Mouse (Mus musculus): ENCODE results near the gene B3gnt9. TPM values are rescaled to one million over a fixed set of nuclear protein-coding genes. Genes with fewer than 3 reads are reported as not detected.

Gene B3gnt9
- 4.0 TPM for polyA plus RNA-seq (2015; fragmentation: Illumina TruSeq; extraction: RNeasy Lipid Tissue Mini Kit (QIAGEN cat#74804); ENCODE audit: low read depth, low replicate concordance)

GRCm38 (mm10) chr8:105254966-105255350 lies at the start of gene B3gnt9:
B3gnt9 (minus strand) TSS chr8:105255153.

GRCm38 (mm10) chr8:105297511-105298192 lies 42.7 kb upstream of the B3gnt9 start, which contains the start of gene E2f4:
E2f4 (plus strand) TSS chr8:105297663.

GRCm38 (mm10) chr8:105295895-105296573 lies 41.1 kb upstream of the B3gnt9 start, which contains the start of gene Exoc3l:
Exoc3l (minus strand) TSS chr8:105296101.

GRCm38 (mm10) chr8:105289805-105290460 lies 35.0 kb upstream of the B3gnt9 start, which contains the start of gene 4931428F04Rik:
4931428F04Rik (minus strand) TSS chr8:105289864.

GRCm38 (mm10) chr8:105275840-105276239 lies 20.9 kb upstream of the B3gnt9 start, which contains the start of gene Nol3:
Nol3 (plus strand) TSS chr8:105276140.

GRCm38 (mm10) chr8:105269461-105269947 lies 14.6 kb upstream of the B3gnt9 start, which contains the start of gene Hsf4:
Hsf4 (plus strand) TSS chr8:105269801.

GRCm38 (mm10) chr8:105264024-105264982 lies 9.3 kb upstream of the B3gnt9 start, which contains the start of the genes Tradd and Fbxl8:
Tradd (minus strand) TSS chr8:105264609.
Fbxl8 (plus strand) TSS chr8:105264648.

GRCm38 (mm10) chr8:105224413-105225271 lies 30.3 kb downstream of the B3gnt9 start, which contains the start of gene D230025D16Rik:
D230025D16Rik (plus strand) TSS chr8:105225145.

Other genes starting within 250 kb of the B3gnt9 start
- gene Ces3a, start 206.6 kb downstream of the B3gnt9 start, polyA plus RNA-seq (2015; fragmentation: Illumina TruSeq; extraction: RNeasy Lipid Tissue Mini Kit (QIAGEN cat#74804); ENCODE audit: low read depth, low replicate concordance), result 0.52 TPM
- not detected for gene Ces3b, start 171.4 kb downstream of the B3gnt9 start, polyA plus RNA-seq (2015; fragmentation: Illumina TruSeq; extraction: RNeasy Lipid Tissue Mini Kit (QIAGEN cat#74804); ENCODE audit: low read depth, low replicate concordance)
- gene Ces4a, start 123.4 kb downstream of the B3gnt9 start, polyA plus RNA-seq (2015; fragmentation: Illumina TruSeq; extraction: RNeasy Lipid Tissue Mini Kit (QIAGEN cat#74804); ENCODE audit: low read depth, low replicate concordance), result not detected
- gene Cbfb, start 84.5 kb downstream of the B3gnt9 start, polyA plus RNA-seq (2015; fragmentation: Illumina TruSeq; extraction: RNeasy Lipid Tissue Mini Kit (QIAGEN cat#74804); ENCODE audit: low read depth, low replicate concordance), result 23.1 TPM
- 30.8 TPM for gene D230025D16Rik, start 30.0 kb downstream of the B3gnt9 start, polyA plus RNA-seq (2015; fragmentation: Illumina TruSeq; extraction: RNeasy Lipid Tissue Mini Kit (QIAGEN cat#74804); ENCODE audit: low read depth, low replicate concordance)
- gene Tradd, start 9.5 kb upstream of the B3gnt9 start, polyA plus RNA-seq (2015; fragmentation: Illumina TruSeq; extraction: RNeasy Lipid Tissue Mini Kit (QIAGEN cat#74804); ENCODE audit: low read depth, low replicate concordance), result 11.9 TPM
- 0.62 TPM for gene Fbxl8, start 9.5 kb upstream of the B3gnt9 start, polyA plus RNA-seq (2015; fragmentation: Illumina TruSeq; extraction: RNeasy Lipid Tissue Mini Kit (QIAGEN cat#74804); ENCODE audit: low read depth, low replicate concordance)
- gene Hsf4, start 14.6 kb upstream of the B3gnt9 start, polyA plus RNA-seq (2015; fragmentation: Illumina TruSeq; extraction: RNeasy Lipid Tissue Mini Kit (QIAGEN cat#74804); ENCODE audit: low read depth, low replicate concordance), result 18.8 TPM
- gene Nol3, start 21.0 kb upstream of the B3gnt9 start, polyA plus RNA-seq (2015; fragmentation: Illumina TruSeq; extraction: RNeasy Lipid Tissue Mini Kit (QIAGEN cat#74804); ENCODE audit: low read depth, low replicate concordance), result 13.3 TPM
- 18.4 TPM for gene 4931428F04Rik, start 34.7 kb upstream of the B3gnt9 start, polyA plus RNA-seq (2015; fragmentation: Illumina TruSeq; extraction: RNeasy Lipid Tissue Mini Kit (QIAGEN cat#74804); ENCODE audit: low read depth, low replicate concordance)
- 1.3 TPM for gene Exoc3l, start 40.9 kb upstream of the B3gnt9 start, polyA plus RNA-seq (2015; fragmentation: Illumina TruSeq; extraction: RNeasy Lipid Tissue Mini Kit (QIAGEN cat#74804); ENCODE audit: low read depth, low replicate concordance)
- 30.4 TPM for gene E2f4, start 42.5 kb upstream of the B3gnt9 start, polyA plus RNA-seq (2015; fragmentation: Illumina TruSeq; extraction: RNeasy Lipid Tissue Mini Kit (QIAGEN cat#74804); ENCODE audit: low read depth, low replicate concordance)
- 2.6 TPM for gene Elmo3, start 50.4 kb upstream of the B3gnt9 start, polyA plus RNA-seq (2015; fragmentation: Illumina TruSeq; extraction: RNeasy Lipid Tissue Mini Kit (QIAGEN cat#74804); ENCODE audit: low read depth, low replicate concordance)
- 1.5 TPM for gene Lrrc29, start 71.1 kb upstream of the B3gnt9 start, polyA plus RNA-seq (2015; fragmentation: Illumina TruSeq; extraction: RNeasy Lipid Tissue Mini Kit (QIAGEN cat#74804); ENCODE audit: low read depth, low replicate concordance)
- 88.0 TPM for gene Tmem208, start 71.2 kb upstream of the B3gnt9 start, polyA plus RNA-seq (2015; fragmentation: Illumina TruSeq; extraction: RNeasy Lipid Tissue Mini Kit (QIAGEN cat#74804); ENCODE audit: low read depth, low replicate concordance)
- gene Fhod1, start 92.8 kb upstream of the B3gnt9 start, polyA plus RNA-seq (2015; fragmentation: Illumina TruSeq; extraction: RNeasy Lipid Tissue Mini Kit (QIAGEN cat#74804); ENCODE audit: low read depth, low replicate concordance), result 2.8 TPM
- gene Slc9a5, start 93.7 kb upstream of the B3gnt9 start, polyA plus RNA-seq (2015; fragmentation: Illumina TruSeq; extraction: RNeasy Lipid Tissue Mini Kit (QIAGEN cat#74804); ENCODE audit: low read depth, low replicate concordance), result 24.9 TPM
- 2.6 TPM for gene Plekhg4, start 118.1 kb upstream of the B3gnt9 start, polyA plus RNA-seq (2015; fragmentation: Illumina TruSeq; extraction: RNeasy Lipid Tissue Mini Kit (QIAGEN cat#74804); ENCODE audit: low read depth, low replicate concordance)
- not detected for gene Kctd19, start 158.3 kb upstream of the B3gnt9 start, polyA plus RNA-seq (2015; fragmentation: Illumina TruSeq; extraction: RNeasy Lipid Tissue Mini Kit (QIAGEN cat#74804); ENCODE audit: low read depth, low replicate concordance)
- 1.2 TPM for gene Lrrc36, start 158.4 kb upstream of the B3gnt9 start, polyA plus RNA-seq (2015; fragmentation: Illumina TruSeq; extraction: RNeasy Lipid Tissue Mini Kit (QIAGEN cat#74804); ENCODE audit: low read depth, low replicate concordance)
- gene Tppp3, start 216.4 kb upstream of the B3gnt9 start, polyA plus RNA-seq (2015; fragmentation: Illumina TruSeq; extraction: RNeasy Lipid Tissue Mini Kit (QIAGEN cat#74804); ENCODE audit: low read depth, low replicate concordance), result 110 TPM
- gene Zdhhc1, start 241.7 kb upstream of the B3gnt9 start, polyA plus RNA-seq (2015; fragmentation: Illumina TruSeq; extraction: RNeasy Lipid Tissue Mini Kit (QIAGEN cat#74804); ENCODE audit: low read depth, low replicate concordance), result 33.3 TPM